Mouse (Mus musculus): ENCODE results near the gene Serpina1c.
"Not testable (repeated sequence)": the region's sequence is repeated elsewhere in the genome, so short reads cannot be mapped to it uniquely, and the experiment has no call there.

Serpina1c gene

DNA sequence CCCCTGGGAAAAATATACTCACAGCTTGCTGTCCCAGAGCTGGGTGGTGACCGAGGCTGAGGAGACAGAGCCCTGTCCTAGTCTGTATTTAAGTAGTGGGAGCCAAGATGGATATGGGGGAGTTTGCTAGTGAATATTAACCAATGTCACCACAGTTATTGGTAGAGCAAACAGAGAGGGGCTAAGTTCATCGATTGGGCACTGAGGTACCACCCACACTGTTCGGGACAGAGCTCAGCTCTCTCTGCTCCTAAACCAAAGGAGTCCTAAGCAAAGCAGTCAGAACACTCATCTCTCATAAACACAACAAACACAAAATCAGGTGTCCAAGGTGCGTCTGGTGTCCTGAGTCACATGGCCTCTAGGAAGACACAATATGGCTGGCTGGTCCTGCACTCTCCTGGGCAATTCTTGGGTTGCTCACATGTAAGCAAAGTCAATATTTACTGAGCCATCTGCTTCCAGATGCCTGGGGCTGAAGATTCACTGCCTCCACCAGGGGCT is at the start of gene Serpina1c:
Gene Serpina1c (minus strand): TSS at position 51 of the 504 bp plus-strand sequence.
- in situ Hi-C loops (cut with MboI, MseI) = loop anchor here (5.0 kb wide), 1 partner anchor 52 kb away; the partner anchor contains the start of gene Serpina1e

DNA sequence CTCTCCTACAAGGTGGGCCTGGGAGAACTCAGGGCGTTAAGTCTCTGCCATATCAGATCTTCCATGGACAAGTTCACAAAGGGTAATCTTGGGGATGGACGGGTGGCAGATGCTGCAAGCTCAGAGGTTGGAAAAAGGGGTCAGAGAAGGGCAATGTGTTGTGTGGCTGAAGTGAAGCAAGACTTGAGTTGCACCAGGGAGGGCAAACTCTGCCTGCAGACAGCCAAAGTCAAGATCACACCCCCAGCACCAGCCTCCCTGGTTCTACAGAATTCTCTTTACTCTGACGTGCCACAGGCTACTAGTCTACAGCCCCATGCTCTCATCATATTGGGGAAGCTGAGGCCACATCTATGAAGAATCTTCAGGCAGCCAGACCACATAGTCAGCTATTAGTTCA is 48.3 kb upstream of the Serpina1c start:
- in situ Hi-C loops (cut with MboI, MseI) = loop anchor here (25.0 kb wide), 1 partner anchor 1384 kb away; the partner anchor contains the start of gene Tunar

DNA sequence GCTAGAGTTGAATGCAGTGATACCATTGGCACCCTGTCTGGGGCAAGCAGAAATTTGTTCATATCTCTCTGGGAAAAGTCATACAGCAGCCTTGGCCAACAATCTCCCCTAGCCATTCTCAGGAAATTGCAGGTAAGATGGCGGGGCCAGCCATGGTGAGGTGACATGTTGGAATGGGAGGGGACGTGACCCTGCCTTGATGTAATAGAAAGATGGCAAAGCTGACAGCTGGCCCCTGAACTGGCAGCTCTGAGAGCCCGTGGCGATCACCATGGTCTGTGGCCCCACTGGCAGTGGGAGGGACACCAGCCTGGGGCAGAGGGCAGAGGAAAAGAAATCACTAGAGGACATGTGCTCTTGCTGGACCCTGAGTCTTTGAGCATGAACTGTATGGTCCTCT is 41.6 kb upstream of the Serpina1c start:
- in situ Hi-C loops (cut with MboI, MseI) = no loop called here

DNA sequence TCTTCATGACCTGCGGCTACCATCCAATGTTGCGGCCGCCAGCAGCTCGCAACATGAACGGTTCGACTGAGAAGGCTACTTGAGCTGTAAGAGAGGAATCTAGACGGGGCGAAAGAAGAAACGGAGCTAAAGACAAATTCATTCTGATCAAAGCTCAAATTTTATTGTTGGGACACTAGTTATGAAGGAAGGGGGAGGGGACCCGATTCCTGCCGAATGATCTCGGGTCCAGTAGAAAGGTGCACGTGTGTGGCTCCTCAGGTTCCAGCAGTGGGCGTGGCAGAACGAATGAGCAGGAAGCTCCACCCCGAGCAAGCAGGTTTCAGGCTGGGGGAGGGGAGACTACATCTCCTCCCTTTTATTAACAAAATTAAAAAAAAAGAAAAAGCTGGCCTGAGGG is 4.5 kb upstream of the Serpina1c start:
- in situ Hi-C loops (cut with MboI, MseI) = loop anchor here (5.0 kb wide), 1 partner anchor 48 kb away; the partner anchor contains the start of gene Serpina1e

DNA sequence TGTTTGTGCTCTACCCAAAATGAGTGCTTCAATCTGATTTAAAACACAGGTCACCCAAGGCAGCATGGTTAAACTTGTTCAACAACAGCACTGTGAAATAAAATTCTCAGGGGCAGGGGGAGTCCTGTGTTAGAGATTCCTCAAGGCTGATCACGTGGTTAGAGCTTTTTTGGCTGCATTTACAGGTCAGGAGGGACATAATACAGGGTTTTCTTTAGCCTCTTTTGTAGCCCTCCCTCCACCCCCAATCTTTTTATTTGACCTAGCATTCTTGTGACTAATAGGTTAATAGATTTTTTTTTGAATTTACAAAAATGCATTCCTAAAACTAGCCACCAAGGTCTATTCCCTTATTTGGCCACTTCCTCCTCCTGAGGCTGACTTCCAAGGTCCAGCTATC is 3.1 kb upstream of the Serpina1c start:
- in situ Hi-C loops (cut with MboI, MseI) = loop anchor here (5.0 kb wide), 1 partner anchor 50 kb away; the partner anchor contains the start of gene Serpina1e

DNA sequence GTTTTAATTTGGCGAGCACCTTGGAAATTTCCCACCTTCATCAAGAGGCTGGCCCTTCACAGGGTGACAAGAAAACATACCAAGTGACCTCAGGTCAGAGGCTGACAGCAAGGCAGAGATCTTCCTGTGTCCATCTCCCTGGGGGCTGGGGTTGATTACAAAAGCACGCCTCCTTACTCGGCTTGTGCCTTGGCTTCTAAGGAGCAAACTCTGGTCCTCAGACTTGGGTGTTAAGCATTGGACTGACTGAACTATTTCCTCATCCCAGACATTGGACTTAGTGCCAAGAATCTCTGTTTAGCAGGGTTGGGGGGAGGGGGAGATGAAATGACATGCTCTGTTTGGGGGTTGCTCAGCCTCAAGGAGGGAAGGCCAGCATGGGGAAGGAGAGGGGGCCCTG is 2.8 kb downstream of the Serpina1c start:
- in situ Hi-C loops (cut with MboI, MseI) = not testable (repeated sequence)

DNA sequence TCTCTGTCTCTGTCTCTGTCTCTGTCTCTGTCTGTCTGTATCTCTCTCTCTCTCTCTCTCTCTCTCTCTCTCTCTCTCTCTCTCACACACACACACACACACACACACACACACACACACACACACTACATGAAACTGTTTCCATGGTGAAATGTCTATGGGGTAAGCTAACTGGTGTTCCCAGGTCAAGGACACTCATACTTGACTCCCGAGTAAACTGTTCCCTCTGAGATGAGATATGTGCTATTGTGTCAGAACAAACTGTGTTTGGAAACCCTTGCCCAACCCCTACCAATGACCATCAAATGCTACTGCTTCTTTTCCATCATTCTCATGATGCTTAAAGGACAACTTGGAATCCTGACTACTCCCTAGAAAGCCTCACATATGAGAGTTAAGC is 37.8 kb downstream of the Serpina1c start:
- in situ Hi-C loops (cut with MboI, MseI) = not testable (repeated sequence)

DNA sequence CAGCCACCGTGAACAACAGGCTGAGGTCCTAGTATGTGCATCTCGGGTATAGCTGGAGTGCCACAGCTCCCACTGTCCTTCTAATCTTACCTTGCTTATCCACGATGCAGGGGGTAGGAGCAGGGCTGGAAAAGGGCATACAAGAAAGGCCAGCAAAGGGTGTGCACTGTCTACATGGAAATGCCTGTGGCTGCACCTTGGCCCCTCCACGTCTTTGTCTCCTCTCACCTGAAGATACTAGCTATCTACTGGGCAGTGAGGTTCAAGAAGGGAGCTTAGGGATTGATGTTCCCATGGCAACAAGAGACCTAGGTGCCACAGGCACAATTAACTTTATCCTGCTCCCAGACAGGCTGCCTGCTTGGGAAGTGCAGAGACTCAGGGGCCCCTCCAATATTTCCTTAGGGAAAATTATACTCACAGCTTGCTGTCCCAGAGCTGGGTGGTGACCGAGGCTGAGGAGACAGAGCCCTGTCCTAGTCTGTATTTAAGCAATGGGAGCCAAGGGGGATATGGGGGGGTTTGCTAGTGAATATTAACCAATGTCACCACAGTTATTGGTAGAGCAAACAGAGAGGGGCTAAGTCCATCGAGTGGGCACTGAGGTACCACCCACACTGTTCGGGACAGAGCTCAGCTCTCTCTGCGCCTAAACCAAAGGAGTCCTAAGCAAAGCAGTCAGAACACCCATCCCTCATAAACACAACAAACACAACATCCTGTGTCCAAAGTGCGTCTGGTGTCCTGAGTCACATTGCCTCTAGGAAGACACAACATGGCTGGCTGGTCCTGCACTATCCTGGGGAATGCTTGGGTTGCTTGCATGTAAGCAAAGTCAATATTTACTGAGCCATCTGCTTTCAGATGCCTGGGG is 41.3 kb downstream of the Serpina1c start, which contains the start of gene Serpina1a:
Gene Serpina1a (minus strand): TSS at position 462 of the 874 bp plus-strand sequence.
- in situ Hi-C loops (cut with MboI, MseI) = loop anchor here (5.0 kb wide), 1 partner anchor 91 kb away; the partner anchor contains the start of gene Serpina1d

DNA sequence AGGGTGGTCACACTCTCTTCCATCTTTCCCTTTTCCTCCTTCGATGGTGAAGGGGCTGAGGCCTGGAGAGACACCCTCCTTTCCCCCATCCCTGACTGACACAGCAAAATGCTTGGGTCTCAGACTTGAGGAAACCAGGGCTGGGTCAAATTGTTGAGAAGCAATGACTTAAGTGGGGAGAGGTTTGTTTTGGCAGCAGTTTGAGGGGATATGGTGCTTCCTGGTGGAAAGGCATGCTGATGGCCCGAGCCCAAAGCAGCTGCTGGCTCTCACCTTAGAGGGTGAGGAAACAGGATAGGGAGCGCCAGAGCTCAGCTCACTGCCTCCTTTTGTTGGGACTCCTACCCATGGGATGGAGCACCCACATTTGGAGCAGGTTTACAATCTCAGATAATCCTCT is 43.7 kb downstream of the Serpina1c start:
- in situ Hi-C loops (cut with MboI, MseI) = loop anchor here (5.0 kb wide), 1 partner anchor 89 kb away; the partner anchor contains the start of gene Serpina1d

DNA sequence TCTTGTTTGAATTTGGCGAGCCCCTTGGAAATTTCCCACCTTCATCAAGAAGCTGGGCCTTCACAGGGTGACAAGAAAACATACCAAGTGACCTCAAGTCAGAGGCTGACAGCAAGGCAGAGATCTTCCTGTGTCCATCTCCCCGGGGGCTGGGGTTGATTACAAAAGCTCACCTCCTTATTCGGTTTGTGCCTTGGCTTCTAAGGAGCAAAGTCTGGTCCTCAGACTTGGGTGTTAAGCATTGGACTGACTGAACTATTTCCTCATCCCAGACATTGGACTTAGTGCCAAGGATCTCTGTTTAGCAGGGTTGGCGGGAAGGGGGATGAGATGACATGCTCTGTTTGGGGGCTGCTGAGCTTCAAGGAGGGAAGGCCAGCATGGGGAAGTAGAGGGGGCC is 44.1 kb downstream of the Serpina1c start:
- in situ Hi-C loops (cut with MboI, MseI) = loop anchor here (5.0 kb wide), 1 partner anchor 88 kb away; the partner anchor contains the start of gene Serpina1d

DNA sequence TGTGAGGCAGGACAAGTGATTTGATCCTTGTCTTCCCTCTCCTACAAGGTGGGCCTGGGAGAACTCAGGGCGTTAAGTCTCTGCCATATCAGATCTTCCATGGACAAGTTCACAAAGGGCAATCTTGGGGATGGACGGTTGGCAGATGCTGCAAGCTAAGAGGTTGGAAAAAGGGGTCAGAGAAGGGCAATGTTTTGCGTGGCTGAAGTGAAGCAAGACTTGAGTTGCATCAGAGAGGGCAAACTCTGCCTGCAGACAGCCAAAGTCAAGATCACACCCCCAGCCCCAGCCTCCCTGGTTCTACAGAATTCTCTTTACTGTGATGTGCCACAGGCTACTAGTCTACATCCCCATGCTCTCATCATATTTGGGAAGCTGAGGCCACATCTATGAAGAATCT is 45.1 kb downstream of the Serpina1c start:
- in situ Hi-C loops (cut with MboI, MseI) = loop anchor here (5.0 kb wide), 1 partner anchor 38 kb away; no protein-coding TSS in a partner anchor

DNA sequence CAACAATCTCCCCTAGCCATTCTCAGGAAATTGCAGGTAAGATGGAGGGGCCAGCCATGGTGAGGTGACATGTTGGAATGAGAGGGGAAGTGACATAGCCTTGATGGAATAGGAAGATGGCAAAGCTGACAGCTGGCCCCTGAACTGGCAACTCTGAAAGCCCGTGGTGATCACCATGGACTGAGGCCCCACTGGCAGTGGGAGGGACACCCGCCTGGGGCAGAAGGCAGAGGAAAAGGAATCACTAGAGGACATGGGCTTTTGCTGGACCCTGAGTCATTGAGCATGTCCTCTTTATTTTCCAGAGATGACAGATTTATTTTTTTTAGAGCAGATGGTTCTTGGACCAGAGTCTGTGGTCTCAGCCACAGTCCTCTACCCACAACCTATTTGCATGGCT is 51.7 kb downstream of the Serpina1c start:
- in situ Hi-C loops (cut with MboI, MseI) = not testable (repeated sequence)
